Mouse (Mus musculus): ENCODE data around the gene Gphb5. TPM values are rescaled to one million over a fixed set of nuclear protein-coding genes. Genes with fewer than 3 reads are reported as not detected.

The Gphb5 gene
- not detected in 2 replicates for total RNA-seq (2014; rRNA removed)
- polyA plus RNA-seq (2015; fragmentation: Nextera tagmentation; extraction: Ambion mirVana): not detected in 2 replicates

GRCm38 (mm10) chr12:75416681-75417080 is at the start of gene Gphb5:
Gphb5 (minus strand) TSS chr12:75416781.
- Histone ChIP-seq H3K9ac (replicated peaks; ENCODE audit: low read length) (no peak within 1 kb of the TSS), H3K4me3 (ENCODE audit: low read length) (no peak within 1 kb of the TSS), H3K27me3 (ENCODE audit: insufficient read depth, low read length) (no peaks in the 10 kb centered on the region), H3K4me2 (ENCODE audit: low read depth, low read length) (no peak within 1 kb of the TSS), H3K9me3 (ENCODE audit: low read length) (no peaks in the 10 kb centered on the region), H3K4me1 (ENCODE audit: insufficient read depth, low read length) (no peaks in the 10 kb centered on the region), H3K36me3 (ENCODE audit: insufficient read depth, low read length) (no peaks in the 10 kb centered on the region), H3K27ac (no peak within 1 kb of the TSS)
- no peak for TF ChIP-seq CTCF (IDR thresholded peaks at IDR 0.05; ENCODE audit: low read depth)
- DNase-seq (ENCODE audit: low spot score) (no peak), ATAC-seq (no peak)
- 89% methylated on average over 4 of the region's 4 CpGs for WGBS

- WGBS: 87% methylated on average over 7 of the region's 7 CpGs
- ATAC-seq: no peak
- TF ChIP-seq CTCF (IDR thresholded peaks at IDR 0.05; ENCODE audit: low read depth): no peak
Observed at GRCm38 (mm10) chr12:75466206-75466605, 49.6 kb upstream of the Gphb5 start.

GRCm38 (mm10) chr12:75464016-75464769 is 47.6 kb upstream of the Gphb5 start:
- no peak overlapping the region for H3K4me2 ChIP-seq (ENCODE audit: low read depth, low read length)
- ATAC-seq (peak; percentile 75), DNase-seq (ENCODE audit: low spot score) (peak; percentile 65)
- H3K4me1 ChIP-seq (ENCODE audit: insufficient read depth, low read length): no peaks in the 10 kb centered on the region
- WGBS: 72% methylated on average over 9 of the region's 9 CpGs
- peaks cover 35% of the 10 kb centered on the region for H3K36me3 ChIP-seq (ENCODE audit: insufficient read depth, low read length)
- no peak overlapping the region for H3K9ac ChIP-seq (replicated peaks; ENCODE audit: low read length)
- H3K27me3 ChIP-seq (ENCODE audit: insufficient read depth, low read length): no peaks in the 10 kb centered on the region
- peak; percentile 84 for TF ChIP-seq CTCF (IDR thresholded peaks at IDR 0.05; ENCODE audit: low read depth)
- H3K27ac ChIP-seq: no peak overlapping the region
- H3K4me3 ChIP-seq (ENCODE audit: low read length): no peak overlapping the region
- H3K9me3 ChIP-seq (ENCODE audit: low read length): no peaks in the 10 kb centered on the region

More at GRCm38 (mm10) chr12:75466206-75466605, 49.6 kb upstream of the Gphb5 start:
- Histone ChIP-seq H3K9me3 (ENCODE audit: low read length) (no peaks in the 10 kb centered on the region), H3K4me2 (ENCODE audit: low read depth, low read length) (no peak overlapping the region), H3K36me3 (ENCODE audit: insufficient read depth, low read length) (peaks cover 24% of the 10 kb centered on the region), H3K9ac (replicated peaks; ENCODE audit: low read length) (no peak overlapping the region), H3K27ac (no peak overlapping the region), H3K4me3 (ENCODE audit: low read length) (no peak overlapping the region), H3K4me1 (ENCODE audit: insufficient read depth, low read length) (no peaks in the 10 kb centered on the region), H3K27me3 (ENCODE audit: insufficient read depth, low read length) (no peaks in the 10 kb centered on the region)
- no peak for DNase-seq (ENCODE audit: low spot score)

GRCm38 (mm10) chr12:75460561-75460960 is 44.0 kb upstream of the Gphb5 start:
- DNase-seq (ENCODE audit: low spot score) (no peak), ATAC-seq (no peak)
- H3K9ac ChIP-seq (replicated peaks; ENCODE audit: low read length): no peak overlapping the region
- no peaks in the 10 kb centered on the region for H3K9me3 ChIP-seq (ENCODE audit: low read length)
- no peak overlapping the region for H3K4me2 ChIP-seq (ENCODE audit: low read depth, low read length)
- peaks cover 38% of the 10 kb centered on the region for H3K36me3 ChIP-seq (ENCODE audit: insufficient read depth, low read length)
- no peaks in the 10 kb centered on the region for H3K27me3 ChIP-seq (ENCODE audit: insufficient read depth, low read length)
- WGBS: 81% methylated on average over 5 of the region's 5 CpGs
- H3K4me3 ChIP-seq (ENCODE audit: low read length): no peak overlapping the region
- H3K4me1 ChIP-seq (ENCODE audit: insufficient read depth, low read length): no peaks in the 10 kb centered on the region
- TF ChIP-seq CTCF (IDR thresholded peaks at IDR 0.05; ENCODE audit: low read depth): no peak
- H3K27ac ChIP-seq: no peak overlapping the region

DNA sequence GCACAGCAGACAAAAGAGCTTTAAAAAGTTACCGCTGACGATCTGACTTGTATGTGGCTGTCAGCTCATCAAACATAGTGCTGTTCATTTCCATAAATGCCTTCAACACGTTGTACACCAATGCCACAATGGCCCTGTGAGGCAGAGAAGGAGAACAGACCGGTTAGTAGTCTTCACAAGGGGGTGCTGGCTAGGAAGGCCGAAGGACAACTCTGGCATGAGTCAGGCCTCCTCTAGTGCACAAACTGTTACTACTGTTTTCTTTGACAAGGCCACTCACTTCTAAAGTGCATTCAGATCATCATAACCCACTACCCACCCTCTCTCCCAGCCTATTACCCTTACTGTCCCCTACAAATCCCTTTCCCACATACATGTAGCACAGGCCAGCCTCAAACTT is 43.1 kb upstream of the Gphb5 start:
- no peak overlapping the region for H3K4me2 ChIP-seq (ENCODE audit: low read depth, low read length)
- no peak overlapping the region for H3K4me3 ChIP-seq (ENCODE audit: low read length)
- H3K36me3 ChIP-seq (ENCODE audit: insufficient read depth, low read length): peaks cover 35% of the 10 kb centered on the region; the same call in 1 of the 2 replicates
- H3K9me3 ChIP-seq (ENCODE audit: low read length): no peaks in the 10 kb centered on the region
- H3K4me1 ChIP-seq (ENCODE audit: insufficient read depth, low read length): no peaks in the 10 kb centered on the region
- WGBS: 71% methylated on average over 5 of the region's 5 CpGs
- no peak overlapping the region for H3K9ac ChIP-seq (replicated peaks; ENCODE audit: low read length)
- TF ChIP-seq CTCF (IDR thresholded peaks at IDR 0.05; ENCODE audit: low read depth): no peak
- H3K27ac ChIP-seq: no peak overlapping the region
- ATAC-seq (no peak), DNase-seq (ENCODE audit: low spot score) (no peak)
- H3K27me3 ChIP-seq (ENCODE audit: insufficient read depth, low read length): no peaks in the 10 kb centered on the region

GRCm38 (mm10) chr12:75453441-75453840 is 36.9 kb upstream of the Gphb5 start:
- Histone ChIP-seq H3K27me3 (ENCODE audit: insufficient read depth, low read length) (no peaks in the 10 kb centered on the region), H3K4me1 (ENCODE audit: insufficient read depth, low read length) (no peaks in the 10 kb centered on the region), H3K27ac (no peak overlapping the region), H3K9ac (replicated peaks; ENCODE audit: low read length) (no peak overlapping the region), H3K4me3 (ENCODE audit: low read length) (no peak overlapping the region), H3K36me3 (ENCODE audit: insufficient read depth, low read length) (peaks cover 16% of the 10 kb centered on the region), H3K4me2 (ENCODE audit: low read depth, low read length) (no peak overlapping the region), H3K9me3 (ENCODE audit: low read length) (no peaks in the 10 kb centered on the region)
- WGBS: 93% methylated on average over 6 of the region's 6 CpGs
- ATAC-seq (no peak), DNase-seq (ENCODE audit: low spot score) (no peak)
- TF ChIP-seq CTCF (IDR thresholded peaks at IDR 0.05; ENCODE audit: low read depth): no peak

DNA sequence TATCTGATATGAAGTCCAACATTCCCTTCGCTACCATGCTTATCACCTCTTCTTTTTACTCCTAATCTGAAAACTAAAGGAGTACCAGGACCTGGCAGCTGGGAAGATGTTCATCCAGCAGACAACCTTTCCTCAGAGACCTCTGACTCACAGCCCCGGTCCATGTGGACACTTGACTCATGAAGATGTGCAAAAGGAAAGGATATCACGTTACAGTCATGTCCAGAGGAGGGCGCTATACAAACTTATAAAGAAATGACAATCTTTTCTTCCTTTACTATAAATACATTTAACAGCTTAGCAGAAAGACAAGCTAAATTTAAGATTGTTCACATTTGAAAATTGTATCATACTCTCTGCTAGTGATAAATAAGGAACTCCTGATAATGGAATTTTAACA is 36.4 kb upstream of the Gphb5 start:
- H3K27ac ChIP-seq: no peak overlapping the region
- H3K9ac ChIP-seq (replicated peaks; ENCODE audit: low read length): no peak overlapping the region
- no peaks in the 10 kb centered on the region for H3K9me3 ChIP-seq (ENCODE audit: low read length)
- TF ChIP-seq CTCF (IDR thresholded peaks at IDR 0.05; ENCODE audit: low read depth): peak; percentile 35
- H3K27me3 ChIP-seq (ENCODE audit: insufficient read depth, low read length): no peaks in the 10 kb centered on the region
- H3K4me2 ChIP-seq (ENCODE audit: low read depth, low read length): no peak overlapping the region
- WGBS: 80% methylated on average over 4 of the region's 4 CpGs
- ATAC-seq: no peak
- DNase-seq (ENCODE audit: low spot score): peak; percentile 33
- H3K36me3 ChIP-seq (ENCODE audit: insufficient read depth, low read length): peaks cover 12% of the 10 kb centered on the region
- no peak overlapping the region for H3K4me3 ChIP-seq (ENCODE audit: low read length)
- no peaks in the 10 kb centered on the region for H3K4me1 ChIP-seq (ENCODE audit: insufficient read depth, low read length)

Measured in hindbrain, postnatal 0 days (tissue).